Mouse (Mus musculus): ENCODE results near the gene Oxct1. TPM values are rescaled to one million over a fixed set of nuclear protein-coding genes. Genes with fewer than 3 reads are reported as not detected.

The Oxct1 gene
- total RNA-seq (2021): 100 to 1,000 TPM; 291 to 308 TPM

DNA sequence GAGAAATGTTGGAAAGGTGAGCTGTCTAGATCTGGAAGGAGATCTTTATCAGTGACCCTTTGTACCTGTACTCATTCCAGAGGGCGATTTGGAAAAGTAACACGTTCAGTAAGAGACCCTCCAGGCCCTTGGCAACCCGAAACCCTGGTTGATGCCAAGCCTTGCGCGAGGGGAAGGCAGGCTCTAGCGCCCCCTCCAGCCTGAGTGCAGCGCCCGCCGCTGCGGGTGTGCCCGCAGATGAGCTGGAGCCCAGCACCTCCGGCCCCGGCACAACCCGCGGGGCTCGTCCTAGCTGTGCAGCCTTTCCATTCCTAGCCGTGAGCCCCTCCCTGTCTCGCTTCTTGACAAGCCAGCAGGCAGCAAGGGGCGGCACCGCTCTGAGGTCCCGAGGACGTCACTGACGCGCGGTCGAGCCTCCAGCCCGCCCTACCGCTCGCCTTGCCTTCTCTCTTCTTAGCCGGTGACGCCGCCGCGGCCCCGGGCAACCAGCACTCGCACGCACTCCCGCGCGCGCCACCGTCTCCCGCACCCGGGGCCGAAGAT is at the start of gene Oxct1:
TSS of gene Oxct1 (plus strand) at position 153 of the 543 bp plus-strand sequence.
- peak; percentile 90 to 95 for DNase-seq

DNA sequence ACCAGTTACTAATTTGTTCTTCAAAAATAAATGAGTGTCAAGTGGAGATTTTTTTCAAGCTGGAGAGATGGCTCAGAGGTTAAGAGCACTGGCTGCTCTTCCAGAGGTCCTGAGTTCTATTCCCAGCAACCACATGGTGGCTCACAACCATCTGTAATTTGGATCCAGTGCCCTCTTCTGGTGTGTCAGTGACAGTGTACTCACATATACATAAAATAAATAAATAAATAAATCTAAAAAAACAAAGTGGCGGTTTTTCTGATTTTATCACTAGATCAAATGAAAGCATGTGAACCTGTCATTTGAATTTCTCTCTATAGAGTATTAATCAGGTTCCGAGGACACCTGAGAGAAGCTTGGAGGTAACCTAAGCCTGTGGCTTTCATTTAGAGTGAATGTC is 47.9 kb upstream of the Oxct1 start:
- no peak for DNase-seq

DNA sequence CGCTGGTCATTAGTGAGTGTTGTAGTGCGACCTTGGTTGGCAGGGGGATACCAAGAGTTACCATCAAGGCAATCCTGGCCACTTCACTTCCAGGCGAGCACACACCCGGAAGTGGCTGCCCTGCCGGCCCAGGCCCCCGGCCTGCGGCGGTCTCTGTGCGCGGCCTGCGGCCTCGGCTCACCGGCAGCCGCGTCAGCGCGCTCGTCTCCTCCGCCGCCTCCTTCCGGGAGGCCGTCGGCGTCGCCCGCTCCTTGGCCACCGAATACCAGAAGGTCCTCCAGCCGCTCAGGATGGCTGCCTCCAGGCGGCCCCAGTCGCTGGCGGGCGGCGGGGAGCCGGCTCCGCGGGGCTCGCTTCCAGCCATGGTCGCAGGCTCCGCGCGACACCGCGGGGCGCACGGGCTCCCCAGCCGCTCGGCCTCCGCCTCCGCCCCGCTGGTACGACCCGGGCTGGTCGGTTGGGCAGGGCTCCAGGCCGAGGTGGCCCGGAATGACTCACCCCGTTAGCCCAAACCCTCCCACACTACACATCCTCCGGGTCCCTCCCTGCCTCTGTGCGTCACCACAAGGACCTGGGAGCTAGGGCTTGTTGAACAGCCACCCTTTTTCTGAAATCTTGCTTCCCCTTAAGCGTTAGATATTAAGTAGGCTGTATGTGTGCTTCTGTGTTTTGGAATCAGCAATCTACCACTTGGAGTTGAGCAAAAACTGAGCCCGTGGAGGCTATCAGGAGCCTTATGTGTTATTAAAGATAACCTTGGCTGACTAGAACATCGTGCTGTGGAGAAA is 46.9 kb upstream of the Oxct1 start, which contains the start of gene Fbxo4:
TSS of gene Fbxo4 (minus strand) at position 513 of the 788 bp plus-strand sequence.
- peak; percentile 78 to 79 for DNase-seq

DNA sequence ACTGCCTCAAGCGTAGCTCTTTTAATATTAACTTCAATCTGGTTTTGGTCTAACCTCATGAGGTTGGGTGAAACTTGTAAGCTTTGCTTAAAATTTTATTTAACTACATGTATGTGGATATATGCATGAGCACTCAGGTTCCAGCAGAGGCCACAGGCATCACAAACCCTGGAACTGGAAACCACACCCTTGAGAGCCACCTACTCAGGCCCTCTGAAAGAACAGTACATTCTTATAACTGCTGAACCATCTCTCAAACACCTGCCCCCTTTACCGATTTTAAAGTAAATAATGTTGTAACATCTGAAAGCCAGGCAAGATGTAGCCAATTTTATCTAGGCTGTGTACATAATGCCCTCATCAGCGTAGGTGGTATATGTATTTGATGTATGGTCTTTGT is 46.3 kb upstream of the Oxct1 start:
- no peak for DNase-seq

DNA sequence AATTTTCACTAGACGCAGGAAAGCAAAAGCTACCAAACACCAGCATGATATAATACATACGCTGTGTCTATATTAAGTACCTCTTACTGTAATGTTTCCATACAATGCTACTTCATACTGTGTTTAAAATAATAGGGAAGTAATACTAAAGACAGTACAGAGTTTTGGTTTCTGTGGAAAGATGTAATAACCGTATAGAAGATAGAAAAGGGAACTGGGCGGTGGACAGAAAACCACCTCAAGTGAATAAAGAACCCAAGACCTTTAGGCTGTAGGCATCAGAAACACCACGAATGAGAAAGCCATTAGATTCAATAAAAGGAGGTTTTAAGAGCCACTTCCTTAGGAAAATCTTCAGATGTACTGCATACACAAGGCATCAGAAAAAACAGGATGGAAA is 43.5 kb upstream of the Oxct1 start:
- no peak for DNase-seq

DNA sequence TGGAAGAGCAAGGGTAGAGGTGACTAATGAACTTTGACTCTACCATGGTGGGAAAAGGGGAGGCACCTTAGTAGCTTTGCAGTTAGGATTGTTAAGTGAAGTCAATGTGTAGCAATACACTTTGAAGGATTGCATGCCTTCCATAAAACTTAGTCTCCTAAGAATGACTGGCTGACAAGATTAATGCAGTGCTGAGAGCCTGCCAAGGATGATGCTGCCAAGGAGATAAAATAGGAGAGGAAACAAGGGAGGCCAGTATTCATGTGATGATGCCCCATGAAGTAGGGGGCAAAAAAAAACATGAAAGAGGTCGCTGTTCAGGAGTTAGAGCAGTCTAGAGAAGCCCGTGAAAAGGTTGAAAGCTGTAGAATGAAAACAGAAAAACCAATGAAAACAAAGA is 41.3 kb upstream of the Oxct1 start:
- DNase-seq: no peak

DNA sequence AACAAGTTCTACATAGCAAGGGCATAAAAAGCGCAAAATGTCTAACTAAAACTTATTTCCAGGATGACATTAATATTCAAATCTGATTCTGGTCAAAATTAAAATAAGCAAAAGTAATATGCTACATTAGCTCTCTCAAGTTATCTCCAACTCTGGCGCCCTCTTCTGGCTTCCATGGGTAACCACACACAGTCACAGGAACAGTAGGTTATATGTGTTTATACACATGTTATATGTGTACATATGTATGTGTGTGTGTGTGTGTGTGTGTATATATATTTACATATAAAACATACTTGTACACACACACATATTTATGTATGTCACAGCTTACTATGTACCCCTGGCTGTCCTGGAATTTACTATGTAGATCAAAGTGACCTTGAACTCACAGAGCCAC is 38.2 kb upstream of the Oxct1 start:
- no peak for DNase-seq

DNA sequence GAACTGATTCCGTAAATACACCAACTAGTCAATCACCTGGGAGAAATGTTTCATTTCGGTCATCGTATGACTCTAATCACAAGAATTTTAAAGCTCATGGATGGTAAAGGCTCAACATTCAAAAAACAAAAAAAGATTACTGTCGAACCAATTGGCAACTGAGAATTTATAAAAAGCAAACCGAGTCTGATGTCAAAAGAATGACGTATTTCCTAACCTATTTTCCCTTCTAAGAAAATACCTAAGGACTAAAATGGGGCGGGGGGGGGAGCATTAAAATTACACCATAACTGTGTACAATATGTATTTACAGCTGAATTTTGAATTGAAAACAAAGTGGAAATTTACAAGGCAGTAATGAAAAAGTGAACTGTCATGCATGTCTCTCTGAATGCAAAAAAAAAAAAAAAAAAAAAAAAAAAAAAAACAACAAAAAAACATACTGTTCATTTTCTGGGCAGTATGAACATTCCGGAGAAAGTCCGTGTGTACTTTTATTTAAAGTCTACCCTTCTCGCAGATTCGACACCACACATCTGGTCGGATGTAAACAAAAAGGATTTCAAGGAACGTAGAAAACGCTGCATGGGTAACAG is 31.2 kb upstream of the Oxct1 start:
- no peak for DNase-seq

DNA sequence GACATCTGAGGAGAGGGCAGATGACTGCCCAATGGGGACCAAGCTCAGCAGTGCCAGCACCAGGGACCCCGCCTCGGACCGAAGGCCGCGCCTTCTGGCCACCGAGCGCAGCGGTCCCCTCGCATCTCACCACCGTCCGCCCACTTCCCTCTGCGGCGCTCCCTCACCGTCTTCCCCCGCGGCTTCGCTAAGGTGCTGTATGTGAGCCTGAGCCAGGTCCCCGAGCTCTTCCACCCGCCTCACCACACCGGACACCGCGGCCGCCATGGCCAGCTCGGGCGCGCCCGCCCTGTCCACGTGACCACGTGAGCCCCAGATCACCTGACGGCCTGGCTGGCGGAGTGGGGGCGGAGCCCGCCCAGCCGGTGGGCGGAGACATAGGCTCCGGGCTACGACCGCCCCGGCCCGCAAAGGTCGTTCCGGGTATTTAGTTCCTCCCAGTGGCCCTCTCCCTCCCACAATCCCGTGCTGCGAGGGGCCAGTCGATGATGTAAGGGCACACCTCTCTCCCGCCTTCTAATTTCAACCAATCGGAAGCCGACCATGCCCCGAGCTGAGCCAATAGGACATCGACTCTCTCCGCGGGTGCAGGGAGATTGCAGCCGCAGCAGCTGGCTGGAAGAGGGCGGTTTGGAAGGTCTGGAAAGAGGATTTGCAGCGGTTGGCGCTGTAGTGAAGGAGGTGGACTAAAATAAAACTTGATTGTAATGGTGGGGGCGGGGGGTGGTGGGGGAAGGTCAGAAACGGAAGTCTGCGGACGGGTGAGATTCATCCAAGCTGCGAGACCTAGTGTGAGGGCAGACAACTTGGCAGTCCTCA is 30.5 kb upstream of the Oxct1 start, which contains the start of gene AW549877:
TSS of gene AW549877 (minus strand) at position 297 of the 819 bp plus-strand sequence.
- peak; percentile 96 to 98 for DNase-seq

DNA sequence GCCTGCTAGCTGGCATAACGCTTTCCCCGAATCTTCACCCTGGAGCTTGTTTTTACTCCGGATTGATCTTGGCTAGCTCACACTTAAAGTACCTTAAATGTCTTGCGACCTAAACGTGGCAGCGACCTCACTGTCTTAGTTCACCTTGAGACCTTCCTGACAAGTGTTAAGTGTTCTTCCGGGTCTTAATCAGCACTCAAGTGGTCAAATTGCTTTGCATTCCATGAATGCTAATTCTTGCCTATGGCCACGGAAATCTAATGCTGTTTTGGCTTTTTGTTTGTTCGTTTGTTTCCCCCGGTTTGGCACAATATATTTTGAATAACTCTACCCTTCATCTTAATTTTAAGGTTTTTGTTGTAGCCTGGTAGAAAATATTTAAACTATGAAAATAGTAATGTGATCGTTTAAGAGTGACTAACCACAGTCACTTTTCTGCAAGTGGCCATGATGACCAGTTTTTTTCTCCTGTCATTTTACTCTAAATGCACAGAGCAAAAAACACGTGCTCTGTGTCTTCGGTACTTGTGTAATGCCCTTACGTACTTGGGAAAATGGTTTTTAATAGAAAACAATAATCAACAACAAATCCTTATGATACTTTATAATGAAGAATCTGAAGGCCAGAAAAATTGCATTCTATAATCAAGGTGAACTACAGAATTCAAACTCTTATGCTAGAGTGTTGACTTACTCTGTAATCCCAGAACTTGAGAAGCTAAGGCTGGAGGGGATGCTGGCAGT is 29.7 kb upstream of the Oxct1 start:
- DNase-seq: no peak

DNA sequence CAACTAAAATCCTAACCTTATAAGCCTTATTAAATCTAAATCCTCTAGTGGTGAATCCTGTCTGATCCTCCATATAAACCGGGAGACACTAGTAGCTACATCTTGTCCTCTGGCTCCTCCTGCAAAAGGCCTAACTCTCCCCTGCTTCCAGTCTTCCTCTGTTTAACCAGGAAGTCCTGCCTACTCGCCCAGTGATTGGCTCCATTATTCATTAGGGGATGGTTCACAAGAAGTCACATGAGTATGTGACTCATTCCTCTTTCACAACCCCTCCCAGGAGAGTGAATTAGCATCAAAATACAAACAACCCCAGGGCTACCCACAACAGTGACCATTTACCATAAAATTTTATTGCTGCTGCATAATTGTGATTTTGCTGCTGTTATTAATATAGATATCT is 27.0 kb upstream of the Oxct1 start:
- DNase-seq: no peak

DNA sequence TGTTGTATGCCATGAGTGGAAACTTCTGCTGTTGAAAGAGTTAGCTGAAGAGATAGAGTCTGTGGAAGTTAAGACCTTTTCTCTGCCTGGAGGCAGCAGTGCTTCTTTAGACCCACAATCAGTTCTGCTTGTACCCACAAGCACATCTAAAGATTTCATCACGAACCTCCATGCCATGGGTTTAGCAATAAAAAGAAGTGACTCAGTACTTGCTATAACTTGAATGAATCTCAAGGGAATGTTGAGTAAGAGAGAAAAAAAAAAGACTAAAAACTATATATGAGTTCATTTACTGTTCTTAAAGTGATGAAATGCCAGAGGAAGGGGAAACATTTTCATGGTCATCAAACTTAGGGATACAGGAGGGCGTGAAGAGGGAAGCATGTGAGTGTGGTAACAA is 25.6 kb upstream of the Oxct1 start:
- no peak for DNase-seq

DNA sequence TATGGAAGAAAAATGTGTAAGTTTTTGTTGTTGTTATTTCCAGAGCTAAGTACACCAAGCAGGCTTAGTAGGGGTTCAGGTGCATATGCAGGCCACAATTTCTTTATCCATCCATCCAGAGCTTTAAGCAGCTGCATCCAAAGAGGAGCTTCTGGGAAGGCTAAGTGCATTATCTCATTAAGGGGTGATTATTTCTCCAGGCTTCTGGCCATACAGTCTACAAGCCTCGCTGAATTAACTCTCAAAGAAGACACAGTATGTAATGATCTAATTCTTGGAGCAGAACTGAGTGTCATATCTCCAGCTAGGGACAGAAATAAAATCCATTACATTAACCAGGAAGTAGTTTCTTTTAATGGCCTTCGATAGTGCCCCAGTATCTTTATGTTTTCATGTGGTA is 12.3 kb upstream of the Oxct1 start:
- DNase-seq: no peak

DNA sequence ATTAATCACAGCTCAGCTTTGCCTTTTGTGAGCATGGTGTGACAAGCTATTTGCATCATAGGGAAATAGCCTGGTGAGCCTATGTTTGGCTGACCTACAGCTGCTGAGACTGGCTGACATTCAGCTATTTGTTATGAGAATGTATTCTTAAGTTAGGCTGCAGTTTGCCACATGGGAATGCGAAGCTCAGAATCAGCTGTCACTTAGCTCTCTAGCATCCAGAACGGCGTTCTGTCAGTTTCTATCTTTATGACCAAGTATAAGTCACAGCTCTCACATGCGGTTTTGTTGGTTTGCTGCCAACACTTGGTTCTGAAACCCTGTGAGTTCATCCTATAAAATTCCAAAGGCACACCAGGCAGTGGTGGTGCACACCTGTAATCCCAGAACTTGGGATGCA is 5.5 kb upstream of the Oxct1 start:
- DNase-seq: no peak

DNA sequence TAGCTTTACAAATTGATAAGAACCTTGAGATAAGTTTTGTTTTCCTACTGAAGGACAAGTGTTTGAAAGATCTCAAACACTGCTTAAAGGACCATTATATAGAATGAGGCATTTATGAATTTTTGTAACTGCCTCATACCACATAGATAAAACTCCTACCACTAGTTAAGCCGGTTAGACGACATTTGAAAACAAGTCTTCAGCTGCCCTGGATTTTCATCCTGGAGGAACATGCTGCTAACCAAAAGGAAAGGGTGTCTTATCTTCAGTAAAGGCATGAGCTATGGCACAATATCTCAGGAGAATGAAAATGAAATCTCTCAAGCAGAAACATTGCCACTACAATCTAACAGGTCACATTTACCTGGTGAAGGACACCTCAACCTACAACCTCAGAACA is 2.4 kb upstream of the Oxct1 start:
- DNase-seq: no peak

DNA sequence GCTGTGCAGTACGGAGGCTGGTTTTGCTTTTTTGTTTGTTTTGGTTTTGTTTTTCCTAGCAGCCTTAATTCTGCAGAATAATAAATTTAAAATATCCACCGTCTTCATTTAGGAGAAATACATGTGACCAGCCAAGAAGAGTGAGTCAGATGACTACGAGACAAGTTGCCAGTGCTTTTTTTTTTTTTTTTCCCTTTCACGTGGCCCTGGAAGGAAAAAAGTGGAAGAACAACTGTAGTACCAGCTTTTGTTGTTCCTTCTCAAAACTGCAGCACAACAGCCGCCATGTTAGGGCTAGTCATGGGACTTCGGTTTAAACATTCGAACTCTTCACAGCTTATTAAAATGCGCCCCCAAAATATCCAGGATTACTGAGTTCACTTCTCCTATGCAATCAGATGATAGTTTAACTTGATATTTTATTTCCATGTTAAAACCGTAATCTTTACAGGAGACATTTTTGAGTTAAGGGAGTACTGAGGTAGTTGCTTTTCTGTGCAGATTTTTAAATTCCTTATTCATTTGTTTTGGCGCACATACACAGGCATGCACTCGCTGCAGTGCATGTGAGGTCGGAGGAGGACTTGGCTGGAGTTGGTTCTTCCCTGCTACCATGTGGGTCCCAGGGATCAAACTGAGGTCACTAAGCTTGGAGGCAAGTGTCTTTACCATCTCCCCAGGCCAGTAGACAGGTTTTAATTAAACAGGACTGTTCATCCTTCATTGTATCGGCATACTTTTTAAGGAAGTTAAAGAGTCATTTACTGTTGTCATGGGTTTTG is 1.3 kb upstream of the Oxct1 start:
- no peak for DNase-seq

DNA sequence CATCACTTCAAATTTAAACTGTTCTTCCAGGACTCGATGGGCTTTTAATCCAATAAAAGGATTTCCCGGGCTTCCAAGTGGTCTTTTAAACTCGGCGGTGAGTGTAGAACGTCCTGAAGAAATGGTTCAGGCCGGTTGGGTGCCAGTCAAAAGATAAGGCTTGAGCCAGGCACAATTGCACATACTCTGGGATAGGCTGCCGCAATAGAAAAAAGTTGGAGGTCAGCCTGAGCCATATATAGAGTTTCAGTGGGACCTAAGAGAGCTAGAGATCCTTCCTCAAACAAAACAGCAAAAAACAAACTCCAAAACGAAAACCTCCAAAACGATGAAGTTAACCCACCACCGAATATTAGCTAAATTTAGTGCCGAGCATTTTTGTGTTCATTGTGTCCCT is 677 bp upstream of the Oxct1 start:
- DNase-seq: no peak

DNA sequence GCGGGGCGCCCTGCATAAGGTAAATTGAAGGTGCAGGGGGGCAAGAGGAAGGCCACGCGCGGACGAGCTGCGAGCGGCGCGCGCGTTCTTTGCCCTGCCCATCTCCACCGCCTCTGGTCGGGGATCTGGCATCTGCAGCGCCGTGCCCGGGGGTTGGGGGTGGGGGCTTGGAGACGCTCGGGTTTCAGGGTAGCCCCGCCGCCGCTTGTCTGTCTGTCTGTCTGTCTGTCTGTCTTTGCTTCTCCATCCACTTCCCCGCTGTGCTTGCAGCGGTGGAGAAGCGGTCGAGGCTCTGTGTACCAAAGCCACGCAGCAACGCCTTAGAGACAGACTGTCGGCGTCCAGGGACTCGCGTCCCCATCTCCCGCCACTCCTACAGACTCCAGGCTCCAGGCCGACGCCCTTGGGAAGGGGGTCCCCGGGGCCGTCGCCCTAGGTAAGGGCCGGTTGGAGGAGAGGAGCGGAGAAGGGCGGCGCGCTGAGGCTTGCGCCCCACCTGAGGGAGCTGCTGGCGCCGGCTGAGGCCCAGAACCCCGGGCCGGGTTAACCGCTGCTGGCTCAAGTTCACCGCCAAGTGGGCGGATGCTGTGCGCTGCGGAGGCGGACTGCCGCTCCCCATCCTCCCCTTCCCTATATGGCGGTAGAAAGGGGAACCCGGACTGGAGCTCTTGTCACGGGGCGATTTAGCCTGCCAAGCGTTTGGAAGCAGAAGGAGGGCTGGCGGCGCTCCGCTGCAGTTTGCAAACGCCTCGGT is 825 bp downstream of the Oxct1 start:
- DNase-seq: peak; percentile 86 to 87

DNA sequence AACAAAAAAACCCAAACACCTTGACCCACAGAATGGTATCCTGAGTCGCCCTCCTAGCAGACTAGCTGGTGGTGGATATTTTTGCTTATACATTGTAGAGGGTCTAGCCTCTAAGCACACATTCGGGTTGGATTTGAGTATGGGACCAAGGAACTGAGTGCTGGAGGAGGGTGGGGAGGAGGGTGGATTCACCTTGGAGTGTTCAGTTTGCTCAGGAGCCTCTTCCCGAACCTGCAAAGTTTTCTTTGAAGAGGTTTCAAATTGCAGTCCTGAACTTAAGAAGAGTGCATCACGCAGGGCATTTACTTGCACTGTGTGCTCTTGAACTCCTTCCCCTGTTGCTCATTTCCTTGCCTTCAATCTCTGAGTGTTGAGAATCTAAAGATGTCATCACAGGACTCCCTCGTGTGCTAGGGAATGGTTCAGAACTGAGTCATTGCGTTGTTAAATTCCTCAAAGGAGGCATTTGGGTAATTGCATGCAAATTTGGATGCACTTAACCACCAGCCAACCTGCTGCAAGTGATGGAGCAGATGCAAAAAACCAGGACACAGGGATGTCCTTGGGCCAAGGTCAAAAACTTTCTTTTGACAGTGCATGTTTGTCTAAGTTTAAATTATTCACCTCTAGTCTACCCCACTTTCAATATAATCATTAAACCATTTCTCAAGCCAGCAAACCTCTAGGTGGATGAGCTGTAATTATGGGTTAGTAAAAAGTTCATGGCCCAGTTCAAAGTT is 1.7 kb downstream of the Oxct1 start:
- DNase-seq: no peak

DNA sequence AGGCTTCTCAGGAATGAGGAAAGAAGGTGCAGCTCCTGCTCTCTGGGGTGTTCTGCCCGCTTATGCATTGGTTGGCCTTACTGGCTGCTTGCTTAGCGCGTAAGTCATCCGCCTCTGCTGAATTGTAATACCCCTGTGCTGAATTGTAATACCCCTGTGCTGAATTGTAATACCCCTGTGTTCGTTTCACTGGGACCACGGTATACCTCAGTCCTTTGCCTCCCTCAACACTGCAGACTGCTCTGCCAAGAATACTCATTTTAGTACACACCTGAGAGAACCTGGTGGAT is 2.2 kb downstream of the Oxct1 start:
- no peak for DNase-seq
